Mouse (Mus musculus): ENCODE results near the gene Lrig1.

- TF ChIP-seq CTCF (IDR thresholded peaks at IDR 0.05; ENCODE audit: borderline replicate concordance, insufficient read depth, low read length) (no peak), POLR2A (IDR thresholded peaks at IDR 0.05; ENCODE audit: low read depth, low read length) (no peak)
These were observed 98.1 kb downstream of the Lrig1 start for GRCm38 (mm10) chr6:94601811-94602210.
